Mouse (Mus musculus) olfactory bulb, adult 2 months (tissue): ENCODE data around the gene Gm36864.

Experiments used
- CTCF ChIP-seq: fragments of 200-500 bp; IDR thresholded peaks from 2 replicates; pipeline ENCODE4 v1.5.1; 2012; ENCODE audit warnings: low read depth, mild to moderate bottlenecking, low read length, moderate library complexity; ENCODE audit not compliant: insufficient read depth
- POLR2A ChIP-seq: fragments of 200-500 bp; IDR thresholded peaks from 2 replicates; pipeline ENCODE4 v1.6.1; 2012; ENCODE audit warnings: mild to moderate bottlenecking, low read depth, low read length, moderate library complexity; ENCODE audit not compliant: insufficient read depth

DNA sequence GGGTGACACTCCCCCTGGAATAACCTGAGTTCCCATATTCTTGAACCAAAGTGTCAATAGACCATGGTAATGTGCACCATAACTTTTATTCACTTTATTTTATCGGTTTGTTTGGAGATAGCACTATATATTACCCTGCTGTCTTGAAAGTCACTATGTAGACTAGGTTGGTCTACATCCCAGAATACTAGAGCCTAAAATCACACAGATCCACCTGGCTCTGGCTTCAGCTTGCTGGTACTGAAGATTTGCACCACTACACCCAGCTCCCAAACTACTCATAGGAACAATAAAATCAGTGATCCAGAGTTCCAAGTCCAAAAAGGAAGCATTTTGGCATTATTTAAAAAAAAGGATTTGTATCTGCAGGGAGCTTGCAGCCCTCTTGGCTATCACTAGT is 20.3 kb upstream of the Gm36864 start, which contains the start of gene Klk1b5:
- TF ChIP-seq CTCF: no peak
- TF ChIP-seq POLR2A: no peak
